Mouse (Mus musculus): Measurements from ENCODE around the gene Fthl17f. TPM values are rescaled to one million over a fixed set of nuclear protein-coding genes. Genes with fewer than 3 reads are reported as not detected.

Gene Fthl17f
- not detected for total RNA-seq (2023)

DNA sequence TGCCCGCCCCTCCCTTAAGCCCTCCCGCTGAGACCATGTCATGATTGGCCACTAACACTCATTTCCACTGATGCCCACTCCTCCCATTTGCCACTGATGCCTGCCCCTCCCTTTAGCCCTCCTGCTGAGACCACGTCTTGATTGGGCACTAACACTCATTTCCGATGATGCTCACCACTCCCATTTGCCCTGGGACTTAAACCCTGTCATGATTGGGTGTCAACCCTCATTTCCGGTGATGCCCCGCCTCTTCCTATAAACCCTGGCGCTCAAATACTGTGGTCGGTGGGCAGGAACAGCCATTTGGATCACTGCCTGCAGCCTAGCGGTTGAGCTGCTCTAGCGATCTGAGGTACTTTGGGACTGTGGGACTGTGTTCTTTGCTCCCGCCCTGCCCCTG, at the start of gene Fthl17f:
Gene Fthl17f, plus strand, starts transcription at position 301 of the 400 bp plus-strand sequence.

DNA sequence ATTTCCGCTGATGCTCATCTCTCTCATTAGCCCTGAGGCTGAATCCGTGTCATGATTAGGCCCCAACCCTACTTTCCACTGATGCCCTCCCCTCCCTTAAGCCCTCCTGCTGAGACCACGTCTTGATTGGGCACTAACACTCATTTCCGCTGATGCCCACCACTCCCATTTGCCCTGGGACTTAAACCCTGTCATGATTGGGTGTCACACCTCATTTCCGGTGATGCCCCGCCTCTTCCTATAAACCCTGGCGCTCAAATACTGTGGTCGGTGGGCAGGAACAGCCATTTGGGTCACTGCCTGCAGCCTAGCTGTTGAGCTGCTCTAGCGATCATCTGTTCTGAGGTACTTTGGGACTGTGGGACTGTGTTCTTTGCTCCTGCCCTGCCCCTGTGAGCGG, 29.6 kb upstream of the Fthl17f start, which contains the start of gene Fthl17e:
Gene Fthl17e, plus strand, starts transcription at position 301 of the 400 bp plus-strand sequence.

GRCm38 (mm10) chrX:9104262-9104661, 41.4 kb downstream of the Fthl17f start, which contains the start of gene 4930402K13Rik:
Gene 4930402K13Rik, plus strand, starts transcription at chrX:9104562.

Other genes starting within 250 kb of the Fthl17f start
- gene Gm6592, start 219.0 kb upstream of the Fthl17f start, total RNA-seq (2023) = not detected
- not detected for gene Gm5751, start 188.8 kb upstream of the Fthl17f start, total RNA-seq (2023)
- 1 to 10 TPM; 1.7 to 2.5 TPM for gene B630019K06Rik, start 170.6 kb upstream of the Fthl17f start, total RNA-seq (2023)
- gene Fthl17b, start 100.0 kb upstream of the Fthl17f start, total RNA-seq (2023) = not detected
- gene Fthl17c, start 86.5 kb upstream of the Fthl17f start, total RNA-seq (2023) = not detected
- gene Fthl17d, start 76.3 kb upstream of the Fthl17f start, total RNA-seq (2023) = not detected
- not detected for gene Fthl17e, start 29.5 kb upstream of the Fthl17f start, total RNA-seq (2023)
- not detected for gene 4930402K13Rik, start 41.5 kb downstream of the Fthl17f start, total RNA-seq (2023)
- under 1 TPM; 0.44 to 0.68 TPM for gene Lancl3, start 136.9 kb downstream of the Fthl17f start, total RNA-seq (2023)
- gene Gm14862, start 193.9 kb downstream of the Fthl17f start, total RNA-seq (2023) = not detected
- 1 to 10 TPM; 1.2 to 1.5 TPM for gene Xk, start 209.7 kb downstream of the Fthl17f start, total RNA-seq (2023)
- not detected for gene H2al1m, start 220.7 kb downstream of the Fthl17f start, total RNA-seq (2023)

Data from T-cell, adult 66 days (primary cell).